Mouse (Mus musculus) CH12.LX (cell line): ENCODE data around the gene Coq8b. TPM values are rescaled to one million over a fixed set of nuclear protein-coding genes. Genes with fewer than 3 reads are reported as not detected.

Experiments used
- DNase-seq: peaks from one replicate; pipeline ENCODE4 v3.0.0-alpha.2; 2013; ENCODE audit errors: extremely low read depth
- H3K27ac ChIP-seq: 2 replicates; pipeline ENCODE4 v1.5.1; 2012; ENCODE audit warnings: low read depth, mild to moderate bottlenecking, control low read depth, moderate library complexity; ENCODE audit not compliant: insufficient read depth
- H3K27me3 ChIP-seq: replicated peaks from 2 replicates; pipeline ENCODE3; 2012; ENCODE audit warnings: inconsistent platforms
- H3K36me3 ChIP-seq, 2 experiments: replicated peaks in 1 of 2; 2 replicates each; pipeline versions ENCODE3 to v1.6.1; 2012; ENCODE audit warnings: inconsistent platforms in 1 of 2, low read length in 1 of 2, mild to moderate bottlenecking in 1 of 2, mixed read lengths in 1 of 2, moderate library complexity in 1 of 2; ENCODE audit not compliant: control insufficient read depth in 1 of 2, insufficient read depth in 1 of 2
- H3K4me1 ChIP-seq, 2 experiments: 2 replicates each; pipeline ENCODE4 v1.6.1; 2012; ENCODE audit warnings: inconsistent platforms in 1 of 2, moderate library complexity in 1 of 2; ENCODE audit not compliant: insufficient read depth in 2 of 2, control insufficient read depth in 1 of 2
- H3K4me2 ChIP-seq: 2 replicates; pipeline ENCODE4 v1.6.1; 2012; ENCODE audit warnings: low read depth, mild to moderate bottlenecking, control low read depth; ENCODE audit not compliant: poor library complexity, insufficient read depth, severe bottlenecking
- H3K4me3 ChIP-seq, 3 experiments: fragments of 150-350 bp in 1 of 3; sonication (generic) in 1 of 3; replicated peaks in 1 of 3; 2 replicates each; pipeline versions ENCODE3 to v1.5.1; 2011 to 2012; ENCODE audit warnings: low read depth in 2 of 3, low read length in 2 of 3, mild to moderate bottlenecking in 2 of 3, moderate library complexity in 2 of 3, control low read depth in 1 of 3, improper control_type of control experiment in 1 of 3, inconsistent platforms in 1 of 3, mixed read lengths in 1 of 3; ENCODE audit not compliant: poor library complexity in 1 of 3
- H3K79me2 ChIP-seq: replicated peaks from 2 replicates; pipeline ENCODE4 v1.6.1; 2012; ENCODE audit warnings: mild to moderate bottlenecking, moderate library complexity; ENCODE audit not compliant: control insufficient read depth, poor library complexity, insufficient read depth, severe bottlenecking; ENCODE audit errors: extremely low read depth
- H3K9ac ChIP-seq: 2 replicates; pipeline ENCODE4 v1.6.1; 2012; ENCODE audit warnings: low read depth, mild to moderate bottlenecking, control low read depth, moderate library complexity; ENCODE audit not compliant: insufficient read depth
- H3K9me3 ChIP-seq: replicated peaks from 2 replicates; pipeline ENCODE3; 2012; ENCODE audit warnings: low read length, inconsistent platforms, mixed read lengths
- BHLHE40 ChIP-seq: IDR thresholded peaks from 2 replicates; pipeline ENCODE4 v1.6.1; 2011; ENCODE audit warnings: mild to moderate bottlenecking, low read depth, low read length, improper control_type of control experiment
- CHD2 ChIP-seq: IDR thresholded peaks from 2 replicates; pipeline ENCODE4 v1.6.1; 2011; ENCODE audit warnings: low read length, improper control_type of control experiment
- CTCF ChIP-seq, 2 experiments: IDR thresholded peaks in 1 of 2; conservative IDR thresholded peaks in 1 of 2; 2 replicates each; pipeline ENCODE4 v1.5.1; 2011 to 2012; ENCODE audit warnings: low read depth in 2 of 2, low read length in 2 of 2, improper control_type of control experiment in 1 of 2, inconsistent platforms in 1 of 2, mild to moderate bottlenecking in 1 of 2, moderate library complexity in 1 of 2
- E2F4 ChIP-seq: IDR thresholded peaks from 2 replicates; pipeline ENCODE4 v1.6.1; 2011; ENCODE audit warnings: low read depth, low read length, improper control_type of control experiment; ENCODE audit not compliant: insufficient replicate concordance
- ELF1 ChIP-seq: IDR thresholded peaks from 2 replicates; pipeline ENCODE4 v1.6.1; 2014; ENCODE audit warnings: low read depth, mild to moderate bottlenecking, inconsistent platforms, low read length, improper control_type of control experiment
- EP300 ChIP-seq: IDR thresholded peaks from 2 replicates; pipeline ENCODE4 v1.6.1; 2011; ENCODE audit warnings: low read length, improper control_type of control experiment
- HCFC1 ChIP-seq: IDR thresholded peaks from 2 replicates; pipeline ENCODE4 v1.6.1; 2012; ENCODE audit warnings: low read depth, mild to moderate bottlenecking, inconsistent platforms, low read length, improper control_type of control experiment
- IRF4 ChIP-seq: IDR thresholded peaks from 2 replicates; pipeline ENCODE4 v1.6.1; 2014; ENCODE audit warnings: low read depth, mild to moderate bottlenecking, inconsistent platforms, low read length, improper control_type of control experiment
- JUND ChIP-seq: conservative IDR thresholded peaks from 2 replicates; pipeline ENCODE4 v1.6.1; 2011; ENCODE audit warnings: low read depth, low read length, improper control_type of control experiment
- MAFK ChIP-seq: IDR thresholded peaks from 2 replicates; pipeline ENCODE4 v1.6.1; 2011; ENCODE audit warnings: low read length, improper control_type of control experiment; ENCODE audit not compliant: insufficient replicate concordance
- MAZ ChIP-seq: IDR thresholded peaks from 2 replicates; pipeline ENCODE4 v1.6.1; 2012; ENCODE audit warnings: low read depth, mild to moderate bottlenecking, inconsistent platforms, low read length, improper control_type of control experiment, moderate library complexity
- MEF2A ChIP-seq: IDR thresholded peaks from 2 replicates; pipeline ENCODE4 v1.6.1; 2014; ENCODE audit warnings: low read depth, mild to moderate bottlenecking, inconsistent platforms, low read length, improper control_type of control experiment, borderline replicate concordance
- MXI1 ChIP-seq: IDR thresholded peaks from 2 replicates; pipeline ENCODE4 v1.6.1; 2011; ENCODE audit warnings: mild to moderate bottlenecking, low read depth, low read length, improper control_type of control experiment
- MYC ChIP-seq: IDR thresholded peaks from 2 replicates; pipeline ENCODE4 v1.6.1; 2011; ENCODE audit warnings: low read depth, mild to moderate bottlenecking, improper control_type of control experiment, low read length
- NRF1 ChIP-seq: IDR thresholded peaks from 2 replicates; pipeline ENCODE4 v1.6.1; 2014; ENCODE audit warnings: low read depth, mild to moderate bottlenecking, inconsistent platforms, low read length, improper control_type of control experiment, moderate library complexity
- POLR2A ChIP-seq: IDR thresholded peaks from 2 replicates; pipeline ENCODE4 v1.6.1; 2011; ENCODE audit warnings: low read depth, mild to moderate bottlenecking, improper control_type of control experiment, low read length
- POLR2AphosphoS2 ChIP-seq: IDR thresholded peaks from 2 replicates; pipeline ENCODE4 v1.6.1; 2011; ENCODE audit warnings: low read depth, low read length, improper control_type of control experiment
- RCOR1 ChIP-seq: conservative IDR thresholded peaks from 2 replicates; pipeline ENCODE4 v1.6.1; 2012; ENCODE audit warnings: low read depth, mild to moderate bottlenecking, inconsistent platforms, low read length, improper control_type of control experiment
- SIN3A ChIP-seq: IDR thresholded peaks from 2 replicates; pipeline ENCODE4 v1.6.1; 2012; ENCODE audit warnings: low read length, improper control_type of control experiment, inconsistent platforms
- UBTF ChIP-seq: IDR thresholded peaks from 2 replicates; pipeline ENCODE4 v1.6.1; 2012; ENCODE audit warnings: low read depth, mild to moderate bottlenecking, inconsistent platforms, low read length, improper control_type of control experiment, moderate library complexity
- USF1 ChIP-seq: IDR thresholded peaks from 2 replicates; pipeline ENCODE4 v1.6.1; 2014; ENCODE audit warnings: low read depth, mild to moderate bottlenecking, inconsistent platforms, low read length, improper control_type of control experiment
- USF2 ChIP-seq: conservative IDR thresholded peaks from 2 replicates; pipeline ENCODE4 v1.6.1; 2011; ENCODE audit warnings: low read depth, low read length, improper control_type of control experiment
- ZMIZ1 ChIP-seq: IDR thresholded peaks from 2 replicates; pipeline ENCODE4 v1.6.1; 2012; ENCODE audit warnings: low read depth, mild to moderate bottlenecking, inconsistent platforms, low read length, improper control_type of control experiment
- ZNF384 ChIP-seq: IDR thresholded peaks from 2 replicates; pipeline ENCODE4 v1.6.1; 2012; ENCODE audit warnings: low read depth, low read length, improper control_type of control experiment, inconsistent platforms
- dilution Hi-C: fragments of 300-500 bp; cut with MboI; formaldehyde crosslinking; loops from 2 replicates; pipeline ENCODE4 v1.14.3; 2020; ENCODE audit warnings: low sequenced_read_pairs; ENCODE audit not compliant: extremely low pct_unique_long_range_greater_than_20kb, extremely low pct_ligation_motif_present
- in situ Hi-C: fragments of 300-500 bp; cut with MboI; formaldehyde crosslinking; loops from 3 replicates; pipeline ENCODE4 v1.14.3; 2019; ENCODE audit warnings: low sequenced_read_pairs, low pct_ligation_motif_present, low pct_unique_long_range_greater_than_20kb, mixed read lengths
- polyA plus RNA-seq: library from polyadenylated mRNA; unstranded; fragments of >175 nt; gene quantifications from 2 replicates; pipeline ENCODE4 v1.2.1, GENCODE M21; 2012; ENCODE audit warnings: low read depth; ENCODE audit not compliant: insufficient read length
- total RNA-seq, 2 experiments: library from RNA; depleted of rRNA; stranded (reverse); fragments of 300-350 nt in 1 of 2; fragments of >200 nt in 1 of 2; gene quantifications; 2 replicates each; pipeline ENCODE4 v1.2.3; 2012 to 2014

Coq8b gene
- total and polyA plus RNA-seq, 3 experiments = 19.7 to 26.5 (median 21.3) TPM

GRCm38 (mm10) chr7:27259271-27259721 is 26.5 kb downstream of the Coq8b start:
- peaks cover 3% of the 10 kb centered on the region for H3K9me3 ChIP-seq
- TF ChIP-seq NRF1 = no peak
- TF ChIP-seq IRF4 = no peak
- TF ChIP-seq ELF1 = no peak
- TF ChIP-seq HCFC1 = no peak
- TF ChIP-seq CHD2 = no peak
- TF ChIP-seq CTCF (conservative IDR thresholded peaks at IDR 0.05 in 1 of 2, IDR thresholded peaks at IDR 0.05 in 1 of 2; ENCODE audit: low read depth in 2 of 2, low read length in 2 of 2) = no peak
- TF ChIP-seq EP300 = no peak
- TF ChIP-seq, all 38 proteins: peak for 0
- in situ Hi-C loops = no loop called here
- DNase-seq = no peak
- Histone ChIP-seq H3K27me3 (no peaks in the 10 kb centered on the region), H3K9ac (peak overlapping the region; percentile 81), H3K36me3 (peaks cover 3 to 44% of the 10 kb centered on the region in 2 experiments), H3K27ac (no peak overlapping the region), H3K79me2 (no peaks in the 10 kb centered on the region), H3K4me2 (peak overlapping the region; percentile 90), H3K4me3 (peak overlapping the region; percentile 51 to 69 (median 58)), H3K4me1 (peaks cover 5 to 21% of the 10 kb centered on the region in 2 experiments)
- dilution Hi-C loops = no loop called here

GRCm38 (mm10) chr7:27259771-27260170 is 26.9 kb downstream of the Coq8b start:
- Histone ChIP-seq H3K27ac (no peak overlapping the region), H3K27me3 (no peaks in the 10 kb centered on the region), H3K36me3 (peaks cover 0 to 40% of the 10 kb centered on the region in 2 experiments), H3K4me1 (peaks cover 5 to 21% of the 10 kb centered on the region in 2 experiments), H3K9ac (no peak overlapping the region), H3K4me2 (no peak overlapping the region), H3K4me3 (no peak overlapping the region), H3K79me2 (no peaks in the 10 kb centered on the region), H3K9me3 (no peaks in the 10 kb centered on the region)
- dilution Hi-C loops (no loop called here), in situ Hi-C loops (no loop called here)
- TF ChIP-seq IRF4 = no peak
- no peak for TF ChIP-seq SIN3A
- TF ChIP-seq POLR2A = no peak
- TF ChIP-seq EP300 = no peak
- no peak for TF ChIP-seq UBTF
- TF ChIP-seq MXI1 = no peak
- no peak for TF ChIP-seq MYC
- no peak for TF ChIP-seq JUND
- TF ChIP-seq BHLHE40 = no peak
- no peak for DNase-seq

DNA sequence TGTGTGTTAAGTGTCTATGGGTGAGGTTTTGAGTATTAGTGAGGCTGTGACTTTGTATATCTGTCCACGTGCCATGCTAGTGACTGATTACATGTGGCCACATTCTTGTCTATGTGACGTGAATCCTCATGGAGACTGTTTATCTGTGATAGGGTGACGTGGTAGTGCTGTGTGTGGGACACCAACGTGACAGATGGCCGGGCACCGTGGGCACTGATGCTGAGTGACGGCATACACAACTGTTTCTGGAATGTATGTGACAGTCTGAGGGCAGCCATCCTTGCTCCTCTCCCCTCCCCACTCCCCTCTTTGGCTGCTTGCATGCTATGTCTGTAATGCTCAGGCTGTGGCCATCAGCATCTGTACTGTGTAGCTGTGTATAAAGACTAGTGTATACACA is 28.0 kb downstream of the Coq8b start:
- peaks cover 0 to 30% of the 10 kb centered on the region in 2 experiments for H3K36me3 ChIP-seq
- no peaks in the 10 kb centered on the region for H3K27me3 ChIP-seq
- H3K27ac ChIP-seq = no peak overlapping the region
- H3K4me1 ChIP-seq = peaks cover 5 to 16% of the 10 kb centered on the region in 2 experiments
- H3K4me3 ChIP-seq = no peak overlapping the region
- H3K9me3 ChIP-seq = no peaks in the 10 kb centered on the region
- no peaks in the 10 kb centered on the region for H3K79me2 ChIP-seq
- in situ Hi-C loops (no loop called here), dilution Hi-C loops (no loop called here)
- no peak for TF ChIP-seq BHLHE40
- no peak for TF ChIP-seq SIN3A
- no peak for TF ChIP-seq MAFK
- no peak for TF ChIP-seq MAZ
- no peak for TF ChIP-seq USF2
- TF ChIP-seq EP300 = no peak
- no peak for TF ChIP-seq MEF2A
- TF ChIP-seq E2F4 = no peak
- TF ChIP-seq RCOR1 = no peak
- no peak for TF ChIP-seq POLR2AphosphoS2
- TF ChIP-seq IRF4 = no peak
- no peak for TF ChIP-seq USF1
- TF ChIP-seq ZNF384 = no peak
- TF ChIP-seq ZMIZ1 = no peak
- no peak overlapping the region for H3K4me2 ChIP-seq
- DNase-seq = no peak
- H3K9ac ChIP-seq = no peak overlapping the region
